Mouse (Mus musculus) adipose tissue, adult 10 weeks (tissue): Measurements from ENCODE around the gene Qsox2. TPM values are rescaled to one million over a fixed set of nuclear protein-coding genes. Genes with fewer than 3 reads are reported as not detected.

Experiments
- polyA plus RNA-seq: library from polyadenylated mRNA; stranded (reverse); fragments of 350-450 nt; fragmentation: Illumina TruSeq; extraction: RNeasy Lipid Tissue Mini Kit (QIAGEN cat#74804); gene quantifications from one replicate; pipeline ENCODE4 v1.2.3, GENCODE M21; 2014; ENCODE audit warnings: low read depth, low replicate concordance

Qsox2 gene
- 53.8 TPM for polyA plus RNA-seq

DNA sequence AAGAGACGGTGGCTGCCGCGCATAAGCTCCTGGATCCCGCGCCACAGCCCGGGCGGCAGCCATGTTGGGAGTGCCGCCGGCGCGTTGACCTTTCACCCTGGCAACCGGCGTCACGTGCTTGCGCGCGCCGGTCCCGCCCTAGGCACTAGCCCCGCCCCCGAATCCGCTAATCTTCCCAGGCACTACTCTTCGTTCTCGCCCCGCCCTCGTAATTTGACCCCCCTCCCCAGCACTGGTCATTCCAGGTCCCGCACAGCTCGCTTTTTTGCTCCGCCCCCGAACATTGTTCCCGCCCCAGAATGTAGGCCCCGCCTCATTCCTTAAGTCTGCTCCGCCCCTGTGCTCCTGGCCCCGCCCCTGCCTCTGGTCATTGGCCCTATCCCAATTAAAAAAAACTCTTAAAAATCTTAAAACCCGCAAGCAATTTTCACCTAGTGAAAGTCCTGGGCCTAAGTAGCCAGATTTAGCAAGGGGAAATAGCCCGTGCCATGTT is at the start of gene Qsox2:
TSS of gene Qsox2 (minus strand) at position 236 of the 493 bp plus-strand sequence.

GRCm38 (mm10) chr2:26208126-26208789 is 29.1 kb downstream of the Qsox2 start, which contains the start of gene Lhx3:
TSS of gene Lhx3 (minus strand) at chr2:26208289.

Other genes starting within 250 kb of the Qsox2 start
- gene Ubac1, start 215.8 kb downstream of the Qsox2 start, polyA plus RNA-seq, result 34.7 TPM
- gene Nacc2, start 114.3 kb downstream of the Qsox2 start, polyA plus RNA-seq, result 22.2 TPM
- 0.15 TPM for gene Lhx3, start 29.2 kb downstream of the Qsox2 start, polyA plus RNA-seq
- 13.4 TPM for gene Ccdc187, start 57.0 kb upstream of the Qsox2 start, polyA plus RNA-seq
- gene Gpsm1, start 78.0 kb upstream of the Qsox2 start, polyA plus RNA-seq, result 14.9 TPM
- gene Dnlz, start 114.6 kb upstream of the Qsox2 start, polyA plus RNA-seq, result 13.7 TPM
- gene Card9, start 123.4 kb upstream of the Qsox2 start, polyA plus RNA-seq, result 10.5 TPM
- gene Snapc4, start 143.1 kb upstream of the Qsox2 start, polyA plus RNA-seq, result 55.8 TPM
- gene Entr1, start 151.8 kb upstream of the Qsox2 start, polyA plus RNA-seq, result 114 TPM
- gene Pmpca, start 151.8 kb upstream of the Qsox2 start, polyA plus RNA-seq, result 50.9 TPM
- gene Inpp5e, start 171.7 kb upstream of the Qsox2 start, polyA plus RNA-seq, result 20.0 TPM
- 86.4 TPM for gene Sec16a, start 207.7 kb upstream of the Qsox2 start, polyA plus RNA-seq